Mouse (Mus musculus): Measurements from ENCODE around the gene Focad.

GRCm38 (mm10) chr4:88325392-88325791 lies 231.0 kb downstream of the Focad start:
- TF ChIP-seq POLR2A (IDR thresholded peaks at IDR 0.05; ENCODE audit: control insufficient read depth, low read depth, low read length): no peak
- TF ChIP-seq CTCF (IDR thresholded peaks at IDR 0.05; ENCODE audit: control insufficient read depth, insufficient read depth, insufficient replicate concordance, low read depth, low read length): no peak
